Mouse (Mus musculus): Measurements from ENCODE around the gene B4galnt3. TPM values are rescaled to one million over a fixed set of nuclear protein-coding genes. Genes with fewer than 3 reads are reported as not detected.

Gene B4galnt3
- polyA plus RNA-seq, 1 experiment, result not detected

GRCm38 (mm10) chr6:120276874-120277449 lies 17.4 kb downstream of the B4galnt3 start:
- Histone ChIP-seq H3K4me3 (ENCODE audit: insufficient read depth, low read length) (no peak overlapping the region), H3K27ac (ENCODE audit: insufficient read depth, low read length) (no peak overlapping the region), H3K4me1 (ENCODE audit: control insufficient read depth, insufficient read depth, low read length) (no peaks in the 10 kb centered on the region)
- TF ChIP-seq POLR2A (IDR thresholded peaks at IDR 0.05; ENCODE audit: low read depth, low read length), result no peak
- no peak for TF ChIP-seq CTCF (IDR thresholded peaks at IDR 0.05; ENCODE audit: borderline replicate concordance, insufficient read depth, low read length)

DNA sequence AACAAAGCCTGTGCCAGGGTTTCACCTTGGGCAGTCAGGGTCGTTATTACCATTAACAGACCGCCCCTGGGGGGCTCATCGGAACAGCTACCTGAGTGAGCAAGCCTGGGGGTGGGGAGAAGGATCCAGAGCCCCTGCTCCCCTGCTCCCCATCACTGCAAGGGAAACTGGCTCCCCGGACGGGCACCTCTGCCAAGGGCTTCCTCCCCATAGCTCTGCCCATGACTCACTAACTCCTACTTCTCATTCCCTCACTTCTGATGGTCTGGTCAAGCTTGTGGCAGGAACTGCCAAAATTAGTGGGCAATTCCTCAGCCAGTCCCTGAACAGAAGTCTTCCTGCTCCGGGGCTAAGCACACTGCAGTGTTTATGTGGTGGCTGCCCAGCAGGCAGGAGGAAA lies 19.1 kb downstream of the B4galnt3 start:
- no peak overlapping the region for H3K4me3 ChIP-seq (ENCODE audit: insufficient read depth, low read length)
- H3K4me1 ChIP-seq (ENCODE audit: control insufficient read depth, insufficient read depth, low read length), result no peaks in the 10 kb centered on the region
- H3K27ac ChIP-seq (ENCODE audit: insufficient read depth, low read length), result no peak overlapping the region
- no peak for TF ChIP-seq CTCF (IDR thresholded peaks at IDR 0.05; ENCODE audit: borderline replicate concordance, insufficient read depth, low read length)
- TF ChIP-seq POLR2A (IDR thresholded peaks at IDR 0.05; ENCODE audit: low read depth, low read length), result no peak

- no peak for TF ChIP-seq CTCF (IDR thresholded peaks at IDR 0.05; ENCODE audit: borderline replicate concordance, insufficient read depth, low read length)
- TF ChIP-seq POLR2A (IDR thresholded peaks at IDR 0.05; ENCODE audit: low read depth, low read length), result no peak
- Histone ChIP-seq H3K4me1 (ENCODE audit: control insufficient read depth, insufficient read depth, low read length) (no peaks in the 10 kb centered on the region), H3K4me3 (ENCODE audit: insufficient read depth, low read length) (no peak overlapping the region), H3K27ac (ENCODE audit: insufficient read depth, low read length) (no peak overlapping the region)
Observed at GRCm38 (mm10) chr6:120274887-120275286, 19.5 kb downstream of the B4galnt3 start.

DNA sequence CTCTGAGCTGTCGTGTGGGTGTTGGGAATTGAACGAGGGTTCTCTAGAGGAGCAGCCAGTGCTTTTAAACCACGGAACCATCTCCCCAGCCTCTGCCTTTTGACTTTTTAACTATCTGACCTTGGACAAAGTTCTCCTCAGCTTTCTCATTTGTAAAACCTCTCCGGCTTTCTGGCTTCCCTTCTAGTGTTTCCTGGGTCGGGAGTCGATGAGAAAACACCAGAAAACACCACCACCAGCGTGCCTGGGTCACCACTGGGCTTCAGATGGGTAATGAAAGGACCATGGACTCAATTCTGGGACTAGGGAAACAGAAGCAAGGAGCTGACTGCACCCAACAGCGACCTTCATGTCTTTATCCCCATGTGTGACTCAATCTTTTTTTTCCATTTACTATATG lies 20.2 kb downstream of the B4galnt3 start:
- TF ChIP-seq POLR2A (IDR thresholded peaks at IDR 0.05; ENCODE audit: low read depth, low read length) (no peak), CTCF (IDR thresholded peaks at IDR 0.05; ENCODE audit: borderline replicate concordance, insufficient read depth, low read length) (no peak)
- Histone ChIP-seq H3K4me1 (ENCODE audit: control insufficient read depth, insufficient read depth, low read length) (no peaks in the 10 kb centered on the region), H3K4me3 (ENCODE audit: insufficient read depth, low read length) (no peak overlapping the region), H3K27ac (ENCODE audit: insufficient read depth, low read length) (no peak overlapping the region)

DNA sequence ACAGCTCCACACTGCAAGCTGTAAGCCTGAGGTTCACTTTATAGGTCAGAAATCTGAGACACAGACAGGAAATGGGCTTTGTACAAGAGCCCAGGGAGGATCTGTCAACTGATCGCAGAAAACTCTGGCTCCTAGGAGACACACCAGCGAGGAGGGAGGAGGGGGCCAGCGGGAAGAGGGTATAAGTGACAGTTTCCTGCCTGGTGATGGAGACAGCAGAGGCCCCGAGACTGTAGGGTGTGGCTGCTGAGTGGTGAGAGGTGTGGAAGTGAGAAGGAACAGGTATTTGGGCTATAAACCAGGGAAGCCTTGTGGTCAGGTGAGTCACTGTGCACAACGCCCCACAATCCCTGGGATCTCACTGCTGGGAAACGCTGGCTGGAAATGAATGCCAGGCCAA lies 30.2 kb downstream of the B4galnt3 start:
- Histone ChIP-seq H3K27ac (ENCODE audit: insufficient read depth, low read length) (no peak overlapping the region), H3K4me3 (ENCODE audit: insufficient read depth, low read length) (no peak overlapping the region), H3K4me1 (ENCODE audit: control insufficient read depth, insufficient read depth, low read length) (no peaks in the 10 kb centered on the region)
- TF ChIP-seq CTCF (IDR thresholded peaks at IDR 0.05; ENCODE audit: borderline replicate concordance, insufficient read depth, low read length), result no peak
- no peak for TF ChIP-seq POLR2A (IDR thresholded peaks at IDR 0.05; ENCODE audit: low read depth, low read length)

DNA sequence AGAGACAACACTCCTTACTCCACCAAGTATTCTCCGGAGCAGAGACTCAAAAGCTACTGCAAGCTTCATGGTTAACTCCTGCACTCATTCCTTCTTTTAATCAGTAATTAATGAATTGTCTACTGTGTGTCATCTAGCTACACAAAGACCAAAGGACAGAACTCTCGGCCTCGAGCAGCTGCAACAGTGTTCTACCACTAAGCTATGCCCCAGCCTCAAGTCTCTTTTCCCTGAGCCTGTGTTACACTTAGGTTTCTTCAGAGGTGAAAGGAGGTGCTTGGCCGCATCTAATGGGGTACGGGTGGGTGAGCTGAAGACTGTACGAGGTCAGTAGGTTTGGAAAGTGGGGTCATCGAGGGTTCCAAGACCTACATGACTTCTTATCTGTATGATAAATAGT lies 30.8 kb downstream of the B4galnt3 start:
- Histone ChIP-seq H3K4me1 (ENCODE audit: control insufficient read depth, insufficient read depth, low read length) (no peaks in the 10 kb centered on the region), H3K27ac (ENCODE audit: insufficient read depth, low read length) (no peak overlapping the region), H3K4me3 (ENCODE audit: insufficient read depth, low read length) (no peak overlapping the region)
- TF ChIP-seq CTCF (IDR thresholded peaks at IDR 0.05; ENCODE audit: borderline replicate concordance, insufficient read depth, low read length) (no peak), POLR2A (IDR thresholded peaks at IDR 0.05; ENCODE audit: low read depth, low read length) (no peak)

DNA sequence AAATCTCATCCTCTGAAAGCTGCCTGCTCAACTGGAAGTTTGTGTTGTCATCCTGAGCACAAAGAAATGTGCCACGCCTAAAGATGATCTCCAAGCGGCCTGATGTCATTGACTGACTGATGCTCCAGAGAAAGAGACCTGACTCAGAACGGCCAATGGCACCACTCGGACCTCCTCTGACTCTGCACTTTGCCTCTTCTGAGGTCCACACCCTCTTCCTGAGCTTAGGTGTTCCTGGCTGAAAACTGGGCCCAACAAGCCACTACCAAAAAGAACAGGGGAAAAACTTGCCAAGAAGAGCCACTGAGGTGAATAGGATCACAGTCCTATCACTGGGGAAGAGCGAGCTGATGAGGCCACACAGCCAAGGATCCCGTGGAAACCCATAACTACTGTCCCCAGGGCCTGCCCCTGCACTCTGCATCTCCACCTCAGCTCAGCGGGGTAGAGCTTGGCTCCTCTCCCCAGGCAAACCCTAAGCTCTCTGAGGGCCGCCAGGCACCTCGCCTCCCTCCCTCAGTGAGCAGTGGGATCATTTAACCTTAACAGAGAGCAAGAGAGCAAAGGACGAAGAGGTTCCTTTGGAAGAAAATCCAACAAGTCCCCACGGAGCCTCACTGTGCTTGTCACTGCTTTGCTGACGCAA lies 31.4 kb downstream of the B4galnt3 start:
- Histone ChIP-seq H3K4me1 (ENCODE audit: control insufficient read depth, insufficient read depth, low read length) (no peaks in the 10 kb centered on the region), H3K4me3 (ENCODE audit: insufficient read depth, low read length) (no peak overlapping the region), H3K27ac (ENCODE audit: insufficient read depth, low read length) (no peak overlapping the region)
- TF ChIP-seq POLR2A (IDR thresholded peaks at IDR 0.05; ENCODE audit: low read depth, low read length), result no peak
- no peak for TF ChIP-seq CTCF (IDR thresholded peaks at IDR 0.05; ENCODE audit: borderline replicate concordance, insufficient read depth, low read length)

GRCm38 (mm10) chr6:120259481-120259880 lies 34.9 kb downstream of the B4galnt3 start:
- TF ChIP-seq CTCF (IDR thresholded peaks at IDR 0.05; ENCODE audit: borderline replicate concordance, insufficient read depth, low read length) (no peak), POLR2A (IDR thresholded peaks at IDR 0.05; ENCODE audit: low read depth, low read length) (no peak)

GRCm38 (mm10) chr6:120256431-120256935 lies 37.9 kb downstream of the B4galnt3 start:
- no peak for TF ChIP-seq CTCF (IDR thresholded peaks at IDR 0.05; ENCODE audit: borderline replicate concordance, insufficient read depth, low read length)
- no peak for TF ChIP-seq POLR2A (IDR thresholded peaks at IDR 0.05; ENCODE audit: low read depth, low read length)
- Histone ChIP-seq H3K27ac (ENCODE audit: insufficient read depth, low read length) (no peak overlapping the region), H3K4me3 (ENCODE audit: insufficient read depth, low read length) (no peak overlapping the region), H3K4me1 (ENCODE audit: control insufficient read depth, insufficient read depth, low read length) (no peaks in the 10 kb centered on the region)

More at GRCm38 (mm10) chr6:120259481-120259880, 34.9 kb downstream of the B4galnt3 start:
- Histone ChIP-seq H3K4me1 (ENCODE audit: control insufficient read depth, insufficient read depth, low read length) (no peaks in the 10 kb centered on the region), H3K27ac (ENCODE audit: insufficient read depth, low read length) (no peak overlapping the region), H3K4me3 (ENCODE audit: insufficient read depth, low read length) (no peak overlapping the region)

DNA sequence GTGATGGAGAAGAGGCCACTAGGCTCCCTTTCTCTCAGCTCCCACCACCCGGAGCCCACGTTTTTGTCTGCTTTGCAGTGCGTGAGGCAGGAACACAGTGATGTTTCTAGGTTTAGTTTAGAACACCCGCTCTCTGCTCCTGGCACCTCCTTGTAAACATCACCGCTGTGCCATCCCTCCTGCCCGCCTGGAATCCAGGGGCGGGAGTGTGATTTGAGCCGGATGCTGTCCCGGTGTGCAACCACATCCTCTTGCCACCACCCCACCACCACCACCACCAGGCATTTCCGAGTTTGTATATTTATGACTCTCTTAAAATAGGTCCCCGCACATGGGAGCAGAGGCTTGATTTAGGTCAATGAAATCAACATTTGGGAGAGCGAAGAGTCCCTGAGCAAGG lies 38.7 kb downstream of the B4galnt3 start:
- TF ChIP-seq POLR2A (IDR thresholded peaks at IDR 0.05; ENCODE audit: low read depth, low read length), result no peak
- no peak for TF ChIP-seq CTCF (IDR thresholded peaks at IDR 0.05; ENCODE audit: borderline replicate concordance, insufficient read depth, low read length)
- no peak overlapping the region for H3K27ac ChIP-seq (ENCODE audit: insufficient read depth, low read length)
- H3K4me3 ChIP-seq (ENCODE audit: insufficient read depth, low read length), result no peak overlapping the region
- no peaks in the 10 kb centered on the region for H3K4me1 ChIP-seq (ENCODE audit: control insufficient read depth, insufficient read depth, low read length)
